Comparison of ENCODE assay signal across 15 mouse cellular contexts in the genomic region with DNA sequence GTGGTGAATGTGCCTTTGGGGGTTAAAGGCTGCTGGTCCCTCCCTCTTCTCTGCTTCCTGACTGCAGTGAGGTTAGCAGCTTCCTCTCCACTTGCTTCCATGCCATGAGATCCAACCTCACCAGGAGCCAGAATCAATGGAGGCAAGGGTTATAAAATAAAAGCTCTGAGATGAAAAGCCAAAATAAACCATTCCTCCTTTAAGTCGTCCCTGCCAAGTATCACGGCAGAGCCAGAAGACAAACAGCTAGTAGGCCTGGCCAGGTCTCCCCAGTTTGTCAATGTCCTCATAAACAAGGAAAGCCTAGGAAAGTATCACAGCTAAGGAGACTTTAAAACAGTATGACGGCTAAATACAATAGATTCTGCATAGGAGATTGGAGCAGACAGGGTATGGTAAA.
DNase-seq lines count a peak whose midpoint lies in the region.
"Had no signal": no experiment of that assay in that cellular context is flagged by ENCODE, and none has a peak within 500 bp of the region (broad histone marks: within the 10 kb centered on the region; RNA-seq: fewer than 3 reads in every experiment).

No protein-coding gene starts in this region.

- peak; percentile 34 to 36 for DNase-seq in heart, adult 18-20 months
- no peak for DNase-seq in heart, adult 8-10 months (ENCODE audit: low spot score)
- peak; percentile 32 for DNase-seq in urinary bladder, postnatal 14 days (ENCODE audit: low spot score)
- no peak for DNase-seq in urinary bladder, adult 2 months (ENCODE audit: low spot score)
- peak; percentile 56 for DNase-seq in gonadal fat pad, adult 2 months (ENCODE audit: low read depth)
- DNase-seq in right cerebral cortex, postnatal 36 days (ENCODE audit: low spot score in 2 of 2): no peak
- DNase-seq: adrenal gland, adult 8-10 months; adrenal gland, postnatal 25 days; cerebellum, adult 11-12 months; cerebellum, adult 8-10 months; cerebellum, postnatal 10 days; cerebellum, postnatal 36 days; embryo, embryonic 11 days; gastrocnemius, postnatal 25 days; heart, postnatal 4 days had no signal

Comparison
In these comparisons a context has a peak if more than half of its experiments do, and no peak if none do; other contexts are left out.
1. DNase-seq: peak in heart, adult 18-20 months (2 of 2), urinary bladder, postnatal 14 days (single experiment) and gonadal fat pad, adult 2 months (single experiment); none in heart, adult 8-10 months (single experiment), urinary bladder, adult 2 months (single experiment) and right cerebral cortex, postnatal 36 days (0 of 2).